Mouse (Mus musculus) embryonic fibroblast, embryonic 13.5 days (primary cell): ENCODE measurements at regions not wholly inside any gene's neighbourhood (a gene's known extent, or its start where the extent isn't known, plus 50 kb on each side); places are given as distances from the start of the nearest gene placed in this dataset.

ENCODE experiments used
- H3K27ac ChIP-seq: 2 replicates; pipeline ENCODE4 v1.5.1; 2012; ENCODE audit warnings: low read length, control low read depth, inconsistent platforms; ENCODE audit not compliant: insufficient read depth
- H3K4me1 ChIP-seq: 2 replicates; pipeline ENCODE4 v1.6.1; 2011; ENCODE audit warnings: low read length; ENCODE audit not compliant: control insufficient read depth, insufficient read depth
- H3K4me3 ChIP-seq: 2 replicates; pipeline ENCODE4 v1.5.1; 2011; ENCODE audit warnings: mild to moderate bottlenecking, control low read depth, low read length; ENCODE audit not compliant: insufficient read depth
- CTCF ChIP-seq: IDR thresholded peaks from 2 replicates; pipeline ENCODE4 v1.5.1; 2011; ENCODE audit warnings: mild to moderate bottlenecking, control low read depth, low read length, moderate library complexity, borderline replicate concordance; ENCODE audit not compliant: insufficient read depth
- POLR2A ChIP-seq: IDR thresholded peaks from 2 replicates; pipeline ENCODE4 v1.6.1; 2011; ENCODE audit warnings: low read depth, mild to moderate bottlenecking, control low read depth, low read length, moderate library complexity

DNA sequence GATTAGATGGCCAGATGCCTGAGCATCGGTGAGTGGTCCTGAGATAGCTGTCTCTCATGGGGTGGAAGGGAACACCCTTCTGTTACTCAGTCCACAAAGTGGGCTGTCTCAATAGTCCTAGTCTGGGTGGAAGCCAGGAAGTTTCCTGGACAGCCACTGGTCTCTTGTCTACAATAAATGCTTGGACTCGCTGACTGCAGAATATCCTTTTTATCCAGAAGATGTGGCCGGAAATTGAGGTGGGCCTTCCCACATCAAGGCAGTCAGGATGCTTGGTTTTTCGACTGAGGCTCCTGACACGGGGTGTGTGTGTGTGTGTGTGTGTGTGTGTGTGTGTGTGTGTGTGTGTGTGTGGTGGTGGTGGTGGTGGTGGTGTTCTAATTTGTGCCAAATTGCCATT, 91.0 kb downstream of the Cpn2 start:
- H3K27ac ChIP-seq = no peak overlapping the region
- no peak for TF ChIP-seq POLR2A
- no peak for TF ChIP-seq CTCF
- peaks cover 8% of the 10 kb centered on the region for H3K4me1 ChIP-seq
- H3K4me3 ChIP-seq = no peak overlapping the region

DNA sequence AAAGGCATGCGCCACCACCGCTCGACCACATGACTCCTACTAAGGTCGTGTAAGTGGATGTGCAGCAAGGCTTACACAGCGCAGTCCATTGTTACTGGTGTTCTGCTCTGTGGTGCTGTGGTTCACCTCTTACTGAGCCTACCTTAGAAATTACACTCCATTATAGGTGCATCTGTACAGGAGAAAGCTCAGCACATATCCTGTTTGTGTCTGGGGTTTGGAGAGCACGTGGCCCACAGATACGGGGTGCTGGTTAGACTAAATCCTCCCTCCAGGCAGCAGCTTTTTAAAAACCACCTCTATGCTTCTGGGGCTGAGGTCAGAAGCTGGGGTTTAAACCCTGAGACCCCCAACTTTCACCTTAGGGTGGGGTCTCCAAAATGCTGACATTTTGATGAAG, 89.5 kb downstream of the Cpn2 start:
- TF ChIP-seq POLR2A (no peak), CTCF (no peak)
- no peak overlapping the region for H3K4me3 ChIP-seq
- no peak overlapping the region for H3K27ac ChIP-seq
- H3K4me1 ChIP-seq = peaks cover 3% of the 10 kb centered on the region; the same call in 1 of the 2 replicates

DNA sequence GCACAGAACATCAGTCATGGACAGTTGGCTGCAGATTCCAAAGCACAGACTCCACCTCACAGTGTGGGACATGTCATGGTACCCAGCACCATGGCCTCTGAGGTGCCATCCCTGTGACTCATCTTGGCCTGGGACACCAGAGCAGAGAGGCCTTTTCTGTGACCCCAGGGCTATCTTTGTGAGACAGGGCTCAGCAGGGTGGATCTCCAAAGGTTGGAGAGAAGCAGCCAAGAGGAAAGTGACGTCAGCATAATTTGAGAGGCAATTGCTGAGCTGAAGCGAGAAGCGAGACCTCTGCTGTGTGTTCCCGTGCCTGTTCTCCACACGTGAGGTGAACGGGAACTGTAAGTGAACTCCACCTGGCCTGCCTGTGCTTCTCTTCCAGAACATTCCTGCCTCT, 88.7 kb downstream of the Cpn2 start:
- Histone ChIP-seq H3K4me1 (no peaks in the 10 kb centered on the region), H3K4me3 (no peak overlapping the region), H3K27ac (no peak overlapping the region)
- TF ChIP-seq POLR2A = no peak
- no peak for TF ChIP-seq CTCF

DNA sequence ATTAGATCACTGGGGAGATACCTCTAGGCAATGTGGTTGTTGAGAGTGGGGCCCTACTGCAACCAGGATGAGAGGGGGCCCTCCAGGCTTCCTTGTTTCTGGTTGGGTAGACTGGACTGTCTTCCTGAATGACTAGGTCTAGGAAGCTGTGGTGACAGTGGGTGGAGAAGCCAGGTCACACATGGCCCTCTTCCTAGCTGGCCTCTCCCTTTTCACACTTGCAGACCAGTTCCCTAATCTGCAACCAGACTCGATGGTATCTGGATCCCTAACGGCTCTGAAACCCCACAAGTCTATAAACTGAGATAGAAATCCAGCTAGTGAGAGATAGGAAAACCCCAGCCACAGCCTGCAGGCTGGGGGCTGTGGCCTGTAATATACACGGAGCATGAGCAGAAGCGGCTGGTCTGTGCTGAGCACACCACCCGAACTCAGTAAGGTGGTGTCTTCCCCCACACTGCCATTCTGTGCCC, 87.8 kb downstream of the Cpn2 start:
- no peak overlapping the region for H3K4me3 ChIP-seq
- H3K27ac ChIP-seq = no peak overlapping the region
- no peaks in the 10 kb centered on the region for H3K4me1 ChIP-seq
- TF ChIP-seq CTCF = no peak
- TF ChIP-seq POLR2A = no peak

DNA sequence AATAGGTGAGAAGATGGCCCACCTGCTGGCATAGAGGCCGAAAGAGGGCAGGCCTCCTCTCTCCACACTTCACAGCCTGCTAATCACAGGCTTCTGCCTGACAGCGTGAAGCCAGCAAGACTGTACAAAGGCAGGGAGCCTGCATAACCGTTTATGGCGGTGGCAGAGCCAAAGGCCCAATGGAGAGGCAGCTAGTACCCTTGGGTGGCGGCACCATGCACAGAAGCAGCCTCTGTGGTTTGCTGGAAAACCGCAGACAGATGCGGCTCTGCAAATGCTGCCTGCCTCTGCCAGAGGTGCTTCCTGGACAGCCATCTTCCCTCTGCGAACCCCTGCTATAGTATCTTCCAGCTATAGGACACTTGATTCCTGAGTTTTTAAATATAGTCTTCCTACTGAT, 86.2 kb downstream of the Cpn2 start:
- H3K4me1 ChIP-seq = 0 out of 2 replicates have a peak, but pooled peaks cover 2% of the 10 kb centered on the region
- no peak overlapping the region for H3K4me3 ChIP-seq
- no peak overlapping the region for H3K27ac ChIP-seq
- no peak for TF ChIP-seq CTCF
- no peak for TF ChIP-seq POLR2A

DNA sequence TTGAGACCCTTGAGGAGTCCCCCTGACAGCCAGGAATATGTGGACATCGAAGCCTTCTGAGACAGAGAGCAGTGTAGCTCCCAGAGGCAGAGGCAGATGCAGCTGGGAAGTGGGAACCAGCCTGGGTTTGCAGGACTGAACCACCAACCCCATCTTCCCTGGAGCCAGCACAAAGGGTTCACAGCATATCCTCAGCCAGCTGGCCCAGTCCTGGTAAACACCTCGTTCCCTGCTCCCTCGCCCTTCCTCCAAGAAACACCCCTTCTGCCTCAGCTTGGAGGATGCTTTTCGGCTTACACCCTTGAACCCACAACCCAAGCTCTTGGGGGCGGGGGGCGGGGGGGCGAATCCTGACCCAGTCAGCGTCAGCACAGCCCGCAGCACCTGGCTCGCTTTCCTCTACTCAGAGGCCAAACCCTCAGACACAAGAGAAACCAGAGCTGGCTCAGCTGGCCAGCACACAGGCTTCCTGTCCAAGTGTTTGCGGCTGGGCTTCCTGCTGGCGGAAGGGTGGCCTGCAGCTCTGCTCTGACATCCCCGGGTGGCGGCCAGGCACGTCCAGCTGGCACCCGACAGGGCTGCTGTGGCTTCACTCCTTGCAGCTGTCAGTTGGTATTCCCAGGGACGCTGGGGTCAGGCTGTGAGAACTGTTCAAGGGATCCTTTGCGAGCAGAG, 82.6 kb downstream of the Cpn2 start:
- H3K4me3 ChIP-seq = no peak overlapping the region
- TF ChIP-seq POLR2A = no peak
- TF ChIP-seq CTCF = no peak

DNA sequence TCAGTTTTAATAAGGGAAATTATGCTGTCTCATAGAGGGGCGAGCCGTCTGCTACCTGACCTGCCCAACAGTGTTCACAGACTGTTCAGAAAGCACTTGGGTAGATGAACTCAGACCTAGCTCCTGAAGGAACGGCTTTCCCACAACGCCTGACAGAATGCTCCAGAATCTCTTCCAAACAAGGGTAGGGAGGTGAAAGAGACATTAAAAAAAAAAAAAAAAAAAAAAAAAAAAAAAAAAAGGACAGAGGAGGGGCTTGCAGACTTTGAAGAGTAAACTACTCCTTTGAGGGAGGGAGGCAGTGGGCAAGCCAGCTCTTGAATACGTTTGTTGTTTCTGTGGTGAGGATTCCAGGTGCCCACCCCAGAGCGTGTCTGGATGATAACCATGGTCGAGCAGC, 81.6 kb downstream of the Cpn2 start:
- H3K4me1 ChIP-seq = peaks cover 19% of the 10 kb centered on the region
- H3K27ac ChIP-seq = peak overlapping the region; percentile 9; the same call in 1 of the 2 replicates
- TF ChIP-seq CTCF = no peak
- TF ChIP-seq POLR2A = no peak
- no peak overlapping the region for H3K4me3 ChIP-seq

More for the DNA sequence above, 82.6 kb downstream of the Cpn2 start:
- H3K27ac ChIP-seq = peak overlapping the region; percentile 9
- peaks cover 11% of the 10 kb centered on the region for H3K4me1 ChIP-seq

DNA sequence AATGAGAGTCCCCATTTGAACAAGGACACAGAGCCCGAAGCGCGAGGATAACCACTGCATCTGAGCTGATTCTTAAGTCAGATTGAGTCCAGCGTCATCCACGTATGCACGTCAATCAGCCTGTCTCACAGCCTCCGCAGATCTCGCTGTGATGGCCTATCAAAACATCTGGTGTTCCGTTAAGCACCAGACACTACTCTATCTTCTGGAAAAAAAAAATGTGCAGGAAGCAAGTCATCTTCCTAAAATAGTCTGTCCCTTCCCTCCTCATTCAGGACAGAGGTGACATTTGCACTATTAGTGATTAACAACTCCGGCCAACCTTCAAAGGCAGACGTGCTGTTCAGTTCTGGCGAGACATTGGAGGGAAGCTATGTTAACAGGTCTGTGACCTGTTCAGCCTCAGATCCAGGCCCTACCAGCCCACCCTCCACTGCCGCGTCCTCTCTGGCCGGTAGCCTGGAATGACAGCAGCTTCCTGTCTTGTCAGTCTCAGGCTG, 81.0 kb downstream of the Cpn2 start:
- Histone ChIP-seq H3K27ac (peak overlapping the region; percentile 60), H3K4me1 (peaks cover 20% of the 10 kb centered on the region), H3K4me3 (no peak overlapping the region)
- TF ChIP-seq POLR2A (no peak), CTCF (no peak)

DNA sequence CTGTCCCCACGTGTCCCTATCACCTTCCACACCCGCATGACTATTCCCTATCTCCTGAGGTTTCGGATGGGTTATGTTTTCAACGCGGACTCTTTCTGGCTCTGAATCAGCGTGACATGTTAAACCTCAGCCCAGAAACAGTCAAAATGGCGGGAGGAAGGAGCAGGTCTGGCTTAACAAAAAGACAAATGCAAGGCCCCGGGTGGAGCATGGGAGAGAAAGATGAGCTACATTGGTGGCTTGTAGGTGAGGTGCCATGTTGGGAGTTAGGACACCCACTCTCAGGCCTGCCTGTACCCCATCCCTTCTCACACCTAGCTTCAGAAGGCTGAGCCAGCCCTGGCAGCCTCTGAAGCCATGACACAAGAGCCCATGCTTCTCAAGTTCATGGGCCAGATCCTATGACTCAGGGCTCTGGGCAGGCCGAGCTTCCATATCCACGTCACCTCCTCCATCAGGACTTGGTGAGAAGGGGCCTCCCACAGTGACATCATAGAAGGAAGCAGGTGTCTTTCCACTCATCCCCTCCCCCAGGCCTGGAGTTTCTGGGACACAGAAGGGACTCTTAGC, 80.5 kb downstream of the Cpn2 start:
- Histone ChIP-seq H3K4me3 (no peak overlapping the region), H3K4me1 (peaks cover 20% of the 10 kb centered on the region), H3K27ac (peak overlapping the region; percentile 82)
- TF ChIP-seq CTCF (no peak), POLR2A (no peak)

DNA sequence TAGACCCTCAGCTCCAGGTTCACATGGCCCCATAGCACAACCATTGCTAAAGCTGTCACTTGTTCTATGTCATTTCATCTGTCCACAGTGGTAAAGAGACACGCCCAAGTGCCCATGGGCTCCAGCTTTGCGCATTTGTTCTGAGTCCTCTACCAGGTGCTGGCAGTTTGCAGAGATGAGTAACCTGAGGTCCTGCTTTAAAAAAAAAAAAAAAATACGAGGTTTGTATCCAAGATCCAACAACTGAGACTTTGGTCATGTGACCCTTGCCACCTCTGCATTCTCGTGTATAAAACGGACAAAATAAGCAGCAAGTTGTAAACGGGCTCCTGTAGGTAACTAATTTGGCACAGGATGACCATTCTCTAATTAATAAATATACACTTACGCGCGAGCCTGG, 79.9 kb downstream of the Cpn2 start:
- Histone ChIP-seq H3K4me1 (peaks cover 20% of the 10 kb centered on the region), H3K4me3 (peak overlapping the region; percentile 15), H3K27ac (peak overlapping the region; percentile 82)
- no peak for TF ChIP-seq POLR2A
- no peak for TF ChIP-seq CTCF
